In genomic region chr17:67352956-67353795, GRCm38 (mm10) we compare ENCODE assay signal across 9 mouse cellular contexts. TPM values are rescaled to one million over a fixed set of nuclear protein-coding genes. Genes with fewer than 3 reads are reported as not detected.
A peak's percentile ranks its signal among the peaks of the same experiment; 100 is the strongest.
DNase-seq lines count a peak whose midpoint lies in the region; ATAC-seq lines count a peak whose summit lies in the region.
"Had no signal": no experiment of that assay in that cellular context is flagged by ENCODE, and none has a peak within 500 bp of the region (broad histone marks: within the 10 kb centered on the region; RNA-seq: fewer than 3 reads in every experiment).

No protein-coding gene starts in this region.

- peaks cover 8% of the 10 kb centered on the region; the same call in 1 of the 2 replicates for H3K27me3 ChIP-seq in forebrain, embryonic 11.5 days (ENCODE audit: control insufficient read depth, insufficient read depth, low read length)
- peaks cover 3% of the 10 kb centered on the region for H3K27me3 ChIP-seq in heart, embryonic 16.5 days (ENCODE audit: control insufficient read depth, insufficient read depth, low read length)

- WGBS in forebrain, embryonic 11.5 days, result 3% methylated on average over 50 of the region's 50 CpGs
- WGBS in heart, embryonic 16.5 days, result 3% methylated on average over 50 of the region's 50 CpGs

- peak overlapping the region; percentile 94 for H3K4me2 ChIP-seq in forebrain, embryonic 11.5 days (ENCODE audit: low read depth, low read length, severe bottlenecking)
- peak overlapping the region; percentile 94 for H3K4me2 ChIP-seq in heart, embryonic 16.5 days (ENCODE audit: low read depth, low read length)

- H3K9me3 ChIP-seq in forebrain, embryonic 11.5 days (ENCODE audit: control insufficient read depth, low read length), result no peaks in the 10 kb centered on the region
- peaks cover 2% of the 10 kb centered on the region; the same call in 1 of the 2 replicates for H3K9me3 ChIP-seq in heart, embryonic 16.5 days (replicated peaks; ENCODE audit: control insufficient read depth, low read length)

- peak; percentile 14 for DNase-seq in ES-CJ7 (ENCODE audit: low read depth, low spot score)
- DNase-seq in adrenal gland, postnatal 14 days, result peak; percentile 74
- DNase-seq in forebrain, embryonic 11.5 days (ENCODE audit: low spot score), result peak; percentile 82
- DNase-seq in kidney, postnatal 14 days, result peak; percentile 70
- peak; percentile 27 for DNase-seq in lung, postnatal 14 days
- peak; percentile 52 for DNase-seq in retina, embryonic 14.5 days (ENCODE audit: low spot score)
- no peak for DNase-seq in MN1 (ENCODE audit: low spot score)

- H3K9ac ChIP-seq in forebrain, embryonic 11.5 days (ENCODE audit: low read length), result peak overlapping the region; percentile 76
- H3K9ac ChIP-seq in heart, embryonic 16.5 days (ENCODE audit: low read length), result peak overlapping the region; percentile 87

- no peak overlapping the region for H3K27ac ChIP-seq in forebrain, embryonic 11.5 days (ENCODE audit: low read depth, low read length)
- peak overlapping the region; percentile 82 for H3K27ac ChIP-seq in heart, embryonic 16.5 days (ENCODE audit: low read length)

- H3K4me1 ChIP-seq in forebrain, embryonic 11.5 days (replicated peaks; ENCODE audit: control insufficient read depth, insufficient read depth, low read length), result peaks cover 4% of the 10 kb centered on the region; the same call in 1 of the 2 replicates
- H3K4me1 ChIP-seq in heart, embryonic 16.5 days (ENCODE audit: control insufficient read depth, insufficient read depth, low read length), result peaks cover 6% of the 10 kb centered on the region

- no peaks in the 10 kb centered on the region for H3K36me3 ChIP-seq in forebrain, embryonic 11.5 days (ENCODE audit: control insufficient read depth, insufficient read depth, low read length)
- no peaks in the 10 kb centered on the region for H3K36me3 ChIP-seq in heart, embryonic 16.5 days (ENCODE audit: control insufficient read depth, insufficient read depth)

- peak overlapping the region; percentile 66 for H3K4me3 ChIP-seq in forebrain, embryonic 11.5 days (ENCODE audit: low read depth, low read length)
- H3K4me3 ChIP-seq in heart, embryonic 16.5 days (ENCODE audit: low read length), result peak overlapping the region; percentile 88

- ATAC-seq in forebrain, embryonic 11.5 days (replicated peaks; ENCODE audit: low FRiP score), result peak; percentile 32
- peak; percentile 14 for ATAC-seq in heart, embryonic 16.5 days (replicated peaks; ENCODE audit: extremely low read depth, insufficient read depth, low FRiP score)

RNA-seq across cellular contexts. Expression of gene Ptprm, which starts 1.1 kb away (rescaled TPM):
- 43.8 and 46.5 TPM in 2 replicates for total RNA-seq in adrenal gland, postnatal 14 days (2021)
- 11.7 and 13.4 TPM in 2 replicates for polyA plus RNA-seq in forebrain, embryonic 11.5 days (2014; fragmentation: Nextera tagmentation; extraction: Ambion mirVana)
- polyA plus RNA-seq in heart, embryonic 16.5 days (2015; fragmentation: Nextera tagmentation; extraction: Ambion mirVana), result 12.8 and 18.1 TPM in 2 replicates
- total RNA-seq: neutrophil, adult 5-6 weeks had no signal
